Mouse (Mus musculus): ENCODE data around the gene Ebpl. TPM values are rescaled to one million over a fixed set of nuclear protein-coding genes. Genes with fewer than 3 reads are reported as not detected.

Ebpl gene
- polyA plus RNA-seq, 1 experiment: 1.3 TPM

GRCm38 (mm10) chr14:61394745-61395144, 34.5 kb upstream of the Ebpl start:
- Histone ChIP-seq H3K4me3 (no peak overlapping the region), H3K4me2 (ENCODE audit: low read depth) (no peak overlapping the region), H3K79me2 (ENCODE audit: control insufficient read depth, insufficient read depth) (no peaks in the 10 kb centered on the region), H3K27me3 (ENCODE audit: control insufficient read depth, insufficient read depth, insufficient read length) (no peaks in the 10 kb centered on the region), H3ac (ENCODE audit: control insufficient read depth, insufficient read length) (no peak overlapping the region), H3K36me3 (ENCODE audit: control insufficient read depth, insufficient read depth) (peaks cover 21% of the 10 kb centered on the region)
- TF ChIP-seq USF1 (IDR thresholded peaks at IDR 0.05; ENCODE audit: low read depth) (no peak), E2F4 (IDR thresholded peaks at IDR 0.05; ENCODE audit: insufficient read depth) (no peak), MYOG (IDR thresholded peaks at IDR 0.05; ENCODE audit: control insufficient read depth in 1 of 3, insufficient read depth in 1 of 3, insufficient read length in 2 of 3, low read depth in 2 of 3) (no peak), SRF (IDR thresholded peaks at IDR 0.05; ENCODE audit: control insufficient read depth, insufficient read length, low read depth) (no peak), MAX (IDR thresholded peaks at IDR 0.05; ENCODE audit: low read depth) (no peak), CEBPB (IDR thresholded peaks at IDR 0.05; ENCODE audit: insufficient read depth, poor library complexity, severe bottlenecking) (no peak), POLR2A (IDR thresholded peaks at IDR 0.05; ENCODE audit: insufficient read length, low read depth) (no peak), MYOD1 (IDR thresholded peaks at IDR 0.05; ENCODE audit: control insufficient read depth in 1 of 3, insufficient read length in 2 of 3, low read depth in 2 of 3) (no peak), TCF12 (IDR thresholded peaks at IDR 0.05; ENCODE audit: insufficient read depth, poor library complexity, severe bottlenecking) (no peak), TCF3 (IDR thresholded peaks at IDR 0.05; ENCODE audit: insufficient read length, low read depth) (no peak), REST (IDR thresholded peaks at IDR 0.05; ENCODE audit: insufficient read depth, insufficient read length) (no peak), POLR2AphosphoS2 (IDR thresholded peaks at IDR 0.05; ENCODE audit: insufficient read length, low read depth) (no peak)

GRCm38 (mm10) chr14:61390586-61390985, 30.3 kb upstream of the Ebpl start:
- Histone ChIP-seq H3ac (ENCODE audit: control insufficient read depth, insufficient read length) (no peak overlapping the region), H3K27me3 (ENCODE audit: control insufficient read depth, insufficient read depth, insufficient read length) (no peaks in the 10 kb centered on the region), H3K4me2 (ENCODE audit: low read depth) (no peak overlapping the region), H3K79me2 (ENCODE audit: control insufficient read depth, insufficient read depth) (no peaks in the 10 kb centered on the region), H3K4me3 (no peak overlapping the region), H3K36me3 (ENCODE audit: control insufficient read depth, insufficient read depth) (peaks cover 15% of the 10 kb centered on the region)
- TF ChIP-seq TCF3 (IDR thresholded peaks at IDR 0.05; ENCODE audit: insufficient read length, low read depth): no peak
- TF ChIP-seq REST (IDR thresholded peaks at IDR 0.05; ENCODE audit: insufficient read depth, insufficient read length): no peak
- TF ChIP-seq CEBPB (IDR thresholded peaks at IDR 0.05; ENCODE audit: insufficient read depth, poor library complexity, severe bottlenecking): no peak
- TF ChIP-seq E2F4 (IDR thresholded peaks at IDR 0.05; ENCODE audit: insufficient read depth): no peak

GRCm38 (mm10) chr14:61367290-61367689, 7.1 kb upstream of the Ebpl start:
- Histone ChIP-seq H3K79me2 (ENCODE audit: control insufficient read depth, insufficient read depth) (no peaks in the 10 kb centered on the region), H3K4me2 (ENCODE audit: low read depth) (no peak overlapping the region), H3ac (ENCODE audit: control insufficient read depth, insufficient read length) (no peak overlapping the region), H3K36me3 (ENCODE audit: control insufficient read depth, insufficient read depth) (peaks cover 41% of the 10 kb centered on the region), H3K27me3 (ENCODE audit: control insufficient read depth, insufficient read depth, insufficient read length) (no peaks in the 10 kb centered on the region), H3K4me3 (no peak overlapping the region)
- TF ChIP-seq POLR2A (IDR thresholded peaks at IDR 0.05; ENCODE audit: insufficient read length, low read depth): no peak
- no peak for TF ChIP-seq SRF (IDR thresholded peaks at IDR 0.05; ENCODE audit: control insufficient read depth, insufficient read length, low read depth)
- TF ChIP-seq MAX (IDR thresholded peaks at IDR 0.05; ENCODE audit: low read depth): no peak
- TF ChIP-seq TCF12 (IDR thresholded peaks at IDR 0.05; ENCODE audit: insufficient read depth, poor library complexity, severe bottlenecking): no peak
- TF ChIP-seq TCF3 (IDR thresholded peaks at IDR 0.05; ENCODE audit: insufficient read length, low read depth): no peak
- TF ChIP-seq REST (IDR thresholded peaks at IDR 0.05; ENCODE audit: insufficient read depth, insufficient read length): no peak

GRCm38 (mm10) chr14:61364656-61365055, 4.4 kb upstream of the Ebpl start:
- Histone ChIP-seq H3K79me2 (ENCODE audit: control insufficient read depth, insufficient read depth) (no peaks in the 10 kb centered on the region), H3ac (ENCODE audit: control insufficient read depth, insufficient read length) (no peak overlapping the region), H3K4me2 (ENCODE audit: low read depth) (no peak overlapping the region), H3K36me3 (ENCODE audit: control insufficient read depth, insufficient read depth) (peaks cover 17% of the 10 kb centered on the region), H3K4me3 (no peak overlapping the region), H3K27me3 (ENCODE audit: control insufficient read depth, insufficient read depth, insufficient read length) (no peaks in the 10 kb centered on the region)
- no peak for TF ChIP-seq MYOD1 (IDR thresholded peaks at IDR 0.05; ENCODE audit: control insufficient read depth in 1 of 3, insufficient read length in 2 of 3, low read depth in 2 of 3)
- TF ChIP-seq MAX (IDR thresholded peaks at IDR 0.05; ENCODE audit: low read depth): no peak

- H3K4me3 ChIP-seq: no peak overlapping the region
- no peak overlapping the region for H3ac ChIP-seq (ENCODE audit: control insufficient read depth, insufficient read length)
- no peaks in the 10 kb centered on the region for H3K27me3 ChIP-seq (ENCODE audit: control insufficient read depth, insufficient read depth, insufficient read length)
- TF ChIP-seq MYOG (IDR thresholded peaks at IDR 0.05; ENCODE audit: control insufficient read depth in 1 of 3, insufficient read depth in 1 of 3, insufficient read length in 2 of 3, low read depth in 2 of 3) (no peak), CEBPB (IDR thresholded peaks at IDR 0.05; ENCODE audit: insufficient read depth, poor library complexity, severe bottlenecking) (no peak), TCF12 (IDR thresholded peaks at IDR 0.05; ENCODE audit: insufficient read depth, poor library complexity, severe bottlenecking) (no peak), MYOD1 (IDR thresholded peaks at IDR 0.05; ENCODE audit: control insufficient read depth in 1 of 3, insufficient read length in 2 of 3, low read depth in 2 of 3) (no peak), REST (IDR thresholded peaks at IDR 0.05; ENCODE audit: insufficient read depth, insufficient read length) (no peak), POLR2A (IDR thresholded peaks at IDR 0.05; ENCODE audit: insufficient read length, low read depth) (no peak), SRF (IDR thresholded peaks at IDR 0.05; ENCODE audit: control insufficient read depth, insufficient read length, low read depth) (no peak), MAX (IDR thresholded peaks at IDR 0.05; ENCODE audit: low read depth) (no peak), USF1 (IDR thresholded peaks at IDR 0.05; ENCODE audit: low read depth) (no peak), TCF3 (IDR thresholded peaks at IDR 0.05; ENCODE audit: insufficient read length, low read depth) (no peak), POLR2AphosphoS2 (IDR thresholded peaks at IDR 0.05; ENCODE audit: insufficient read length, low read depth) (no peak), E2F4 (IDR thresholded peaks at IDR 0.05; ENCODE audit: insufficient read depth) (no peak)
- no peak overlapping the region for H3K4me2 ChIP-seq (ENCODE audit: low read depth)
- no peaks in the 10 kb centered on the region for H3K79me2 ChIP-seq (ENCODE audit: control insufficient read depth, insufficient read depth)
- peaks cover 14% of the 10 kb centered on the region for H3K36me3 ChIP-seq (ENCODE audit: control insufficient read depth, insufficient read depth)
Observed at GRCm38 (mm10) chr14:61363734-61364133, 3.5 kb upstream of the Ebpl start.

All from myocyte (in vitro differentiated cells).